Mouse (Mus musculus) kidney, adult 2 months (tissue): ENCODE data around the gene Myo18b. TPM values are rescaled to one million over a fixed set of nuclear protein-coding genes. Genes with fewer than 3 reads are reported as not detected.

ENCODE experiments used
- DNase-seq: peaks from one replicate; pipeline ENCODE4 v3.0.0; 2021
- H3K27ac ChIP-seq: fragments of 200-500 bp; 2 replicates; pipeline ENCODE4 v1.5.1; 2012; ENCODE audit warnings: low read depth, low read length, control low read depth, inconsistent platforms; ENCODE audit not compliant: insufficient read depth
- H3K27me3 ChIP-seq: fragments of 200-500 bp; replicated peaks from 2 replicates; pipeline ENCODE4 v1.6.1; 2012; ENCODE audit warnings: mild to moderate bottlenecking, moderate library complexity, low read length, inconsistent platforms; ENCODE audit not compliant: control insufficient read depth, insufficient read depth
- H3K36me3 ChIP-seq: fragments of 200-500 bp; 2 replicates; pipeline ENCODE4 v1.6.1; 2012; ENCODE audit warnings: mild to moderate bottlenecking, moderate library complexity, low read length, inconsistent platforms; ENCODE audit not compliant: control insufficient read depth, insufficient read depth
- H3K4me1 ChIP-seq: fragments of 200-500 bp; 2 replicates; pipeline ENCODE4 v1.6.1; 2011; ENCODE audit warnings: low read length; ENCODE audit not compliant: control insufficient read depth, insufficient read depth
- H3K4me3 ChIP-seq: fragments of 200-500 bp; 2 replicates; pipeline ENCODE4 v1.5.1; 2011; ENCODE audit warnings: mild to moderate bottlenecking, low read depth, low read length, control low read depth; ENCODE audit not compliant: insufficient read depth
- CTCF ChIP-seq: fragments of 200-500 bp; conservative IDR thresholded peaks from 2 replicates; pipeline ENCODE4 v1.5.1; 2011; ENCODE audit warnings: low read depth, mild to moderate bottlenecking, control low read depth, low read length, moderate library complexity, mixed read lengths; ENCODE audit not compliant: insufficient read depth, insufficient read length
- POLR2A ChIP-seq: fragments of 200-500 bp; IDR thresholded peaks from one replicate; pipeline ENCODE4 v1.6.1; 2011; ENCODE audit warnings: low read depth, low read length, control low read depth
- WGBS: fragments of 180-500 bp; shearing (Covaris S2); methylation state at CpG from one replicate; pipeline ENCODE4 v1.1.7; 2018; 5-methylcytosine and 5-hydroxymethylcytosine counted together
- polyA plus RNA-seq: library from polyadenylated mRNA; depleted of rRNA; stranded (reverse); fragments of >200 nt; gene quantifications from 2 replicates; pipeline ENCODE4 v1.2.3, GENCODE M21; 2012; rRNA removed

Myo18b gene
- polyA plus RNA-seq, 1 experiment, result 1.2 TPM

GRCm38 (mm10) chr5:112649164-112649702, 246.9 kb downstream of the Myo18b start:
- H3K27me3 ChIP-seq, result no peaks in the 10 kb centered on the region
- H3K4me3 ChIP-seq, result no peak overlapping the region
- no peaks in the 10 kb centered on the region for H3K36me3 ChIP-seq
- no peaks in the 10 kb centered on the region for H3K4me1 ChIP-seq
- WGBS, result 74% methylated on average over 6 of the region's 6 CpGs
- DNase-seq, result no peak
- TF ChIP-seq CTCF (no peak), POLR2A (no peak)
- H3K27ac ChIP-seq, result no peak overlapping the region

GRCm38 (mm10) chr5:112646871-112647270, 249.3 kb downstream of the Myo18b start:
- H3K4me3 ChIP-seq, result no peak overlapping the region
- WGBS, result 80% methylated on average over 2 of the region's 2 CpGs
- TF ChIP-seq POLR2A (no peak), CTCF (no peak)
- no peak for DNase-seq
- H3K27me3 ChIP-seq, result no peaks in the 10 kb centered on the region
- H3K27ac ChIP-seq, result no peak overlapping the region
- H3K4me1 ChIP-seq, result no peaks in the 10 kb centered on the region
- no peaks in the 10 kb centered on the region for H3K36me3 ChIP-seq

- no peaks in the 10 kb centered on the region for H3K27me3 ChIP-seq
- H3K4me3 ChIP-seq, result no peak overlapping the region
- no peak for TF ChIP-seq POLR2A
- TF ChIP-seq CTCF, result no peak
- no peaks in the 10 kb centered on the region for H3K36me3 ChIP-seq
- no peaks in the 10 kb centered on the region for H3K4me1 ChIP-seq
- 88% methylated on average over 2 of the region's 2 CpGs for WGBS
- H3K27ac ChIP-seq, result no peak overlapping the region
- no peak for DNase-seq
These were observed 250.6 kb downstream of the Myo18b start for GRCm38 (mm10) chr5:112645535-112645934.

GRCm38 (mm10) chr5:112643533-112644272, 252.5 kb downstream of the Myo18b start:
- Histone ChIP-seq H3K4me3 (no peak overlapping the region), H3K27me3 (no peaks in the 10 kb centered on the region), H3K36me3 (no peaks in the 10 kb centered on the region), H3K4me1 (no peaks in the 10 kb centered on the region), H3K27ac (no peak overlapping the region)
- WGBS, result 57% methylated on average over 20 of the region's 20 CpGs
- DNase-seq, result no peak
- TF ChIP-seq CTCF, result no peak
- TF ChIP-seq POLR2A, result no peak

GRCm38 (mm10) chr5:112642731-112643130, 253.4 kb downstream of the Myo18b start:
- Histone ChIP-seq H3K36me3 (no peaks in the 10 kb centered on the region), H3K4me3 (no peak overlapping the region), H3K4me1 (no peaks in the 10 kb centered on the region), H3K27me3 (no peaks in the 10 kb centered on the region), H3K27ac (no peak overlapping the region)
- 53% methylated on average over 10 of the region's 10 CpGs for WGBS
- DNase-seq, result no peak
- TF ChIP-seq CTCF (peak; percentile 48), POLR2A (no peak)

- no peak overlapping the region for H3K27ac ChIP-seq
- no peaks in the 10 kb centered on the region for H3K4me1 ChIP-seq
- H3K27me3 ChIP-seq, result no peaks in the 10 kb centered on the region
- TF ChIP-seq POLR2A (no peak), CTCF (no peak)
- no peak overlapping the region for H3K4me3 ChIP-seq
- no peaks in the 10 kb centered on the region for H3K36me3 ChIP-seq
- no peak for DNase-seq
These were observed 254.4 kb downstream of the Myo18b start for GRCm38 (mm10) chr5:112641770-112642169.

GRCm38 (mm10) chr5:112641131-112641530, 255.0 kb downstream of the Myo18b start:
- Histone ChIP-seq H3K27me3 (no peaks in the 10 kb centered on the region), H3K4me1 (no peaks in the 10 kb centered on the region), H3K4me3 (no peak overlapping the region), H3K27ac (no peak overlapping the region), H3K36me3 (no peaks in the 10 kb centered on the region)
- WGBS, result 12% methylated on average over 20 of the region's 20 CpGs
- DNase-seq, result no peak
- TF ChIP-seq CTCF (no peak), POLR2A (no peak)

- no peak overlapping the region for H3K4me3 ChIP-seq
These were observed 255.5 kb downstream of the Myo18b start for GRCm38 (mm10) chr5:112640651-112641050.

More at GRCm38 (mm10) chr5:112640651-112641050, 255.5 kb downstream of the Myo18b start:
- Histone ChIP-seq H3K4me1 (no peaks in the 10 kb centered on the region), H3K27ac (no peak overlapping the region), H3K27me3 (no peaks in the 10 kb centered on the region), H3K36me3 (no peaks in the 10 kb centered on the region)
- WGBS, result 23% methylated on average over 13 of the region's 13 CpGs
- no peak for DNase-seq
- TF ChIP-seq POLR2A (no peak), CTCF (no peak)

Other genes with a start within 250 kb of the Myo18b start
- 5.2 and 5.9 TPM in 2 replicates for gene Grk3, start 119.4 kb upstream of the Myo18b start, polyA plus RNA-seq
- gene Crybb2, start 173.8 kb upstream of the Myo18b start, polyA plus RNA-seq, result not detected in 2 replicates
- 1.5 and 2.8 TPM in 2 replicates for gene Crybb3, start 185.2 kb upstream of the Myo18b start, polyA plus RNA-seq